Mouse (Mus musculus) spleen, adult 2 months (tissue): Measurements from ENCODE around the gene Ccr10. TPM values are rescaled to one million over a fixed set of nuclear protein-coding genes. Genes with fewer than 3 reads are reported as not detected.
A peak's percentile ranks its signal among the peaks of the same experiment; 100 is the strongest.

Source experiments
- DNase-seq, 2 experiments: peaks; one replicate each; pipeline versions ENCODE4 v3.0.0 to v3.0.0-alpha.2; 2012 to 2021; ENCODE audit warnings: low spot score in 2 of 2, low read depth in 1 of 2
- H3K27ac ChIP-seq: fragments of 200-500 bp; 2 replicates; pipeline ENCODE4 v1.5.1; 2012; ENCODE audit warnings: low read length, inconsistent platforms; ENCODE audit not compliant: insufficient read depth
- H3K27me3 ChIP-seq: fragments of 200-500 bp; 2 replicates; pipeline ENCODE4 v1.6.1; 2012; ENCODE audit warnings: mild to moderate bottlenecking, moderate library complexity, low read length, inconsistent platforms; ENCODE audit not compliant: control insufficient read depth, insufficient read depth
- H3K36me3 ChIP-seq: fragments of 200-500 bp; 2 replicates; pipeline ENCODE4 v1.6.1; 2012; ENCODE audit warnings: mild to moderate bottlenecking, low read length, inconsistent platforms; ENCODE audit not compliant: control insufficient read depth, insufficient read depth
- H3K4me1 ChIP-seq: fragments of 200-500 bp; 2 replicates; pipeline ENCODE4 v1.6.1; 2011; ENCODE audit warnings: inconsistent platforms; ENCODE audit not compliant: control insufficient read depth, insufficient read depth, insufficient read length
- H3K4me3 ChIP-seq: fragments of 200-500 bp; 2 replicates; pipeline ENCODE4 v1.5.1; 2011; ENCODE audit warnings: mild to moderate bottlenecking, inconsistent platforms; ENCODE audit not compliant: insufficient read depth, insufficient read length; ENCODE audit errors: extremely low read depth
- CTCF ChIP-seq: fragments of 200-500 bp; IDR thresholded peaks from 2 replicates; pipeline ENCODE4 v1.5.1; 2011; ENCODE audit warnings: mild to moderate bottlenecking, inconsistent platforms; ENCODE audit not compliant: insufficient read depth, insufficient read length, insufficient replicate concordance; ENCODE audit errors: extremely low read depth
- POLR2A ChIP-seq: fragments of 200-500 bp; IDR thresholded peaks from 2 replicates; pipeline ENCODE4 v1.6.1; 2011; ENCODE audit warnings: low read depth, low read length, inconsistent platforms
- WGBS: fragments of 180-500 bp; shearing (Covaris S2); methylation state at CpG from one replicate; pipeline ENCODE4 v1.1.7; 2018; 5-methylcytosine and 5-hydroxymethylcytosine counted together
- polyA plus RNA-seq: library from polyadenylated mRNA; depleted of rRNA; stranded (reverse); fragments of >200 nt; gene quantifications from 2 replicates; pipeline ENCODE4 v1.2.3, GENCODE M21; 2012

The Ccr10 gene
- polyA plus RNA-seq, 1 experiment = 1.6 TPM

GRCm38 (mm10) chr11:101172434-101172815 lies 2.8 kb downstream of the Ccr10 start:
- DNase-seq = no peak
- 9% methylated on average over 5 of the region's 5 CpGs for WGBS
- Histone ChIP-seq H3K4me1 (peaks cover 35% of the 10 kb centered on the region), H3K4me3 (peak overlapping the region; percentile 25), H3K27ac (no peak overlapping the region; the same call in 1 of the 2 replicates), H3K36me3 (no peaks in the 10 kb centered on the region), H3K27me3 (peaks cover 31% of the 10 kb centered on the region)
- TF ChIP-seq POLR2A = no peak
- no peak for TF ChIP-seq CTCF

GRCm38 (mm10) chr11:101171721-101172433 lies 3.4 kb downstream of the Ccr10 start:
- Histone ChIP-seq H3K27me3 (peaks cover 31% of the 10 kb centered on the region), H3K4me1 (peaks cover 35% of the 10 kb centered on the region), H3K27ac (no peak overlapping the region; the same call in 1 of the 2 replicates), H3K4me3 (peak overlapping the region; percentile 25), H3K36me3 (no peaks in the 10 kb centered on the region)
- TF ChIP-seq POLR2A (no peak), CTCF (no peak)
- whole genome bisulfite sequencing = 1% methylated on average over 31 of the region's 31 CpGs
- no peak for DNase-seq

GRCm38 (mm10) chr11:101170811-101171610 lies 4.2 kb downstream of the Ccr10 start, which contains the start of gene Plekhh3:
Gene Plekhh3 (minus strand): TSS chr11:101171351.
- peak; percentile 59 to 86 for DNase-seq
- H3K4me1 ChIP-seq = peaks cover 30% of the 10 kb centered on the region
- WGBS = 1% methylated on average over 48 of the region's 50 CpGs
- no peaks in the 10 kb centered on the region for H3K36me3 ChIP-seq
- TF ChIP-seq CTCF (no peak), POLR2A (no peak)
- H3K27me3 ChIP-seq = peaks cover 28% of the 10 kb centered on the region
- H3K4me3 ChIP-seq = peak within 1 kb of the TSS; percentile 52
- peak within 1 kb of the TSS; percentile 52 for H3K27ac ChIP-seq

GRCm38 (mm10) chr11:101170354-101170810 lies 4.9 kb downstream of the Ccr10 start, which contains the start of gene Cntnap1:
Gene Cntnap1 (plus strand): TSS chr11:101170523.
- TF ChIP-seq CTCF = no peak
- TF ChIP-seq POLR2A = no peak
- 3% methylated on average over 35 of the region's 35 CpGs for WGBS
- Histone ChIP-seq H3K27ac (peak within 1 kb of the TSS; percentile 52), H3K4me1 (peaks cover 25% of the 10 kb centered on the region), H3K4me3 (peak within 1 kb of the TSS; percentile 52), H3K27me3 (peaks cover 29% of the 10 kb centered on the region), H3K36me3 (no peaks in the 10 kb centered on the region)
- DNase-seq = no peak

GRCm38 (mm10) chr11:101169301-101170107 lies 5.7 kb downstream of the Ccr10 start:
- no peaks in the 10 kb centered on the region for H3K36me3 ChIP-seq
- no peak for TF ChIP-seq POLR2A
- no peak for TF ChIP-seq CTCF
- H3K4me1 ChIP-seq = peaks cover 19% of the 10 kb centered on the region
- no peak overlapping the region for H3K27ac ChIP-seq
- WGBS = 26% methylated on average over 17 of the region's 17 CpGs
- H3K27me3 ChIP-seq = peaks cover 36% of the 10 kb centered on the region
- DNase-seq = no peak
- H3K4me3 ChIP-seq = peak overlapping the region; percentile 10; the same call in 1 of the 2 replicates

DNA sequence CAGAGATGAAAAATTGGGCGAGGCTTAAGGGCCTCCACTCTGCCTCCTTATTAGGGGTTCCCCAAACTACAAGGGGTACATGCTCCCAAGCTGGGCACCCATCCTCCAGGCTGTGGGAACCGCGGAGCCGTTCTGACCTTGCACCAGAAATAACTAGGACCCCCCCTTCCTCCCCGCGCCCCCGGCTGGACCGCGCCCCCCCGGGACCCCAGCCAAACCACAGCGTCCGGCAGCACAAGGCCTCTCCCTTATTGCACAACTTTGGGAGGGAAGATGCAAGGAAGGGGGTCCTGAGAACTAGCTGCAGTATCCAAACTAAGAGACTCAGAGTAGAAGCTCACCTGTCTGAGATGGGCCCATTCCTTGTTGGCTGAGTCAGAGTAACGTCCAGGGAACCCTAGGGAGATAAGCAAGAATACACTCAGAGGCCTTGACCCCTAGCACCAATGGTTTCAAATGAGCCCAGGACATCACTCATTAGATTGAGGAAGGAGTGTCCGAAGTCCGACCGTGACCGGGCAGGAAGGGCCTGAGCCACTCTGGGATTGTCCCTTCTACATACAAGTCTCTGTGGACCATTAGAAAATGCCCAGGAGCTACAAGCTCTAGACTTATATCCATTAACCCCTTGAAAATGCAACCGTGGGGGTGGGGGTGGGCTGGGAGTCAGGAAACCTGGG lies 6.8 kb downstream of the Ccr10 start:
- no peak for TF ChIP-seq POLR2A
- no peak for TF ChIP-seq CTCF
- H3K4me1 ChIP-seq = peaks cover 18% of the 10 kb centered on the region

More for the DNA sequence above, 6.8 kb downstream of the Ccr10 start:
- H3K27me3 ChIP-seq = peaks cover 46% of the 10 kb centered on the region
- no peak overlapping the region for H3K27ac ChIP-seq
- 21% methylated on average over 18 of the region's 18 CpGs for WGBS
- H3K36me3 ChIP-seq = no peaks in the 10 kb centered on the region
- no peak overlapping the region for H3K4me3 ChIP-seq
- no peak for DNase-seq
